Mouse (Mus musculus) left cerebral cortex, postnatal 36 days (tissue): ENCODE measurements around the gene Acap1. TPM values are rescaled to one million over a fixed set of nuclear protein-coding genes. Genes with fewer than 3 reads are reported as not detected.

Experiments
- microRNA-seq: library from miRNA; unstranded; fragments of <30 nt; microRNA quantifications from one replicate; pipeline ENCODE4 v1.2.0, GENCODE M21; 2022
- total RNA-seq, 2 experiments: library from RNA; stranded (reverse); gene quantifications; 2 replicates each; pipeline ENCODE4 v1.2.3; 2021

The Acap1 gene
- total RNA-seq, 2 experiments from 2014 or later = 0.27 TPM; not detected in 1

Small RNAs within 50 kb of the gene (microRNA-seq; reads per million reads assigned to microRNA genes)
- gene Mir6924 = not detected

Other genes with a start within 250 kb of the Acap1 start
- gene Sox15, start 240.2 kb downstream of the Acap1 start, total RNA-seq = under 1 TPM in 1 of 2 experiments, not detected in 1; 0.39 TPM
- 10 to 100 TPM; 59.8 to 62.3 TPM for gene Mpdu1, start 232.9 kb downstream of the Acap1 start, total RNA-seq
- gene Cd68, start 229.4 kb downstream of the Acap1 start, total RNA-seq = 10 to 100 TPM; 14.9 to 15.1 TPM
- 100 to 1,000 TPM; 276 to 285 TPM for gene Eif4a1, start 223.1 kb downstream of the Acap1 start, total RNA-seq
- gene Senp3, start 213.5 kb downstream of the Acap1 start, total RNA-seq = 100 to 1,000 TPM in 1 of 2 experiments, 10 to 100 TPM in 1; 84.3 to 114 TPM
- gene Tnfsf13, start 209.8 kb downstream of the Acap1 start, total RNA-seq = 1 to 10 TPM; 2.3 to 2.6 TPM
- 10 to 100 TPM in 1 of 2 experiments, 1 to 10 TPM in 1; 7.2 to 12.3 TPM for gene Tnfsf12, start 199.7 kb downstream of the Acap1 start, total RNA-seq
- gene Tnfsfm13, start 199.4 kb downstream of the Acap1 start, total RNA-seq = 1 to 10 TPM; 1.7 to 3.0 TPM
- gene Polr2a, start 136.9 kb downstream of the Acap1 start, total RNA-seq = 10 to 100 TPM; 53.5 to 59.7 TPM
- not detected for gene Slc35g3, start 133.6 kb downstream of the Acap1 start, total RNA-seq
- gene Zbtb4, start 129.6 kb downstream of the Acap1 start, total RNA-seq = 100 to 1,000 TPM; 122 to 127 TPM
- gene Chrnb1, start 99.6 kb downstream of the Acap1 start, total RNA-seq = under 1 TPM; 0.66 to 0.81 TPM
- 10 to 100 TPM; 14.1 to 18.7 TPM for gene Fgf11, start 93.7 kb downstream of the Acap1 start, total RNA-seq
- gene Tmem102, start 89.9 kb downstream of the Acap1 start, total RNA-seq = not detected
- gene Gm39566, start 80.2 kb downstream of the Acap1 start, total RNA-seq = not detected
- gene Spem2, start 77.1 kb downstream of the Acap1 start, total RNA-seq = not detected
- under 1 TPM; 0.52 TPM for gene Spem1, start 73.4 kb downstream of the Acap1 start, total RNA-seq
- 100 to 1,000 TPM; 239 to 241 TPM for gene Nlgn2, start 57.8 kb downstream of the Acap1 start, total RNA-seq
- gene Tmem256, start 57.0 kb downstream of the Acap1 start, total RNA-seq = 100 to 1,000 TPM; 111 to 130 TPM
- 10 to 100 TPM; 18.4 to 18.7 TPM for gene Plscr3, start 49.2 kb downstream of the Acap1 start, total RNA-seq
- gene Tnk1, start 36.8 kb downstream of the Acap1 start, total RNA-seq = not detected
- not detected for gene Tmem95, start 17.5 kb downstream of the Acap1 start, total RNA-seq
- gene Kctd11, start 14.1 kb downstream of the Acap1 start, total RNA-seq = 1 to 10 TPM in 1 of 2 experiments, under 1 TPM in 1; 0.93 to 1.3 TPM
- gene 2810408A11Rik, start 5.4 kb upstream of the Acap1 start, total RNA-seq = under 1 TPM in 1 of 2 experiments, not detected in 1; 0.64 TPM
- 100 to 1,000 TPM; 114 to 121 TPM for gene Neurl4, start 5.5 kb upstream of the Acap1 start, total RNA-seq
- gene Gps2, start 18.3 kb upstream of the Acap1 start, total RNA-seq = 10 to 100 TPM; 25.9 to 32.4 TPM
- 100 to 1,000 TPM; 406 to 453 TPM for gene Eif5a, start 26.4 kb upstream of the Acap1 start, total RNA-seq
- gene Ybx2, start 40.3 kb upstream of the Acap1 start, total RNA-seq = 10 to 100 TPM in 1 of 2 experiments, 1 to 10 TPM in 1; 4.6 to 14.7 TPM
- gene Slc2a4, start 52.6 kb upstream of the Acap1 start, total RNA-seq = 1 to 10 TPM; 3.6 to 4.4 TPM
- not detected for gene Cldn7, start 69.2 kb upstream of the Acap1 start, total RNA-seq
- gene Ctdnep1, start 85.6 kb upstream of the Acap1 start, total RNA-seq = 100 to 1,000 TPM; 112 to 128 TPM
- 10 to 100 TPM; 79.2 to 88.5 TPM for gene Elp5, start 87.0 kb upstream of the Acap1 start, total RNA-seq
- 100 to 1,000 TPM; 199 to 219 TPM for gene Gabarap, start 95.6 kb upstream of the Acap1 start, total RNA-seq
- 10 to 100 TPM; 41.3 to 46.1 TPM for gene Phf23, start 100.2 kb upstream of the Acap1 start, total RNA-seq
- 10 to 100 TPM; 25.4 to 36.0 TPM for gene Dvl2, start 105.1 kb upstream of the Acap1 start, total RNA-seq
- gene Acadvl, start 119.9 kb upstream of the Acap1 start, total RNA-seq = 10 to 100 TPM; 54.3 to 58.5 TPM
- gene Dlg4, start 121.4 kb upstream of the Acap1 start, total RNA-seq = 100 to 1,000 TPM; 867 to 894 TPM
- 1 to 10 TPM in 1 of 2 experiments, under 1 TPM in 1; 0.99 to 1.1 TPM for gene Asgr1, start 158.5 kb upstream of the Acap1 start, total RNA-seq
- not detected for gene Asgr2, start 197.1 kb upstream of the Acap1 start, total RNA-seq
- 1 to 10 TPM in 1 of 2 experiments, under 1 TPM in 1; 0.72 to 1.4 TPM for gene Mgl2, start 234.8 kb upstream of the Acap1 start, total RNA-seq